Mouse (Mus musculus) T-helper 17 cell (primary cell): ENCODE measurements around the gene Dnase1l3.

Experiments
- in situ Hi-C, 2 experiments: fragments of 300-600 bp; cut with MboI, MseI; formaldehyde crosslinking; loops; 1 replicate in 1 of 2; 2 replicates in 1 of 2; pipeline ENCODE4 v1.15.1; 2025; ENCODE audit warnings: high pct_unique_total_duplicates in 2 of 2

Gene Dnase1l3

GRCm38 (mm10) chr14:7986913-7987312, 7.5 kb downstream of the Dnase1l3 start:
- in situ Hi-C loops = no loop called here

- in situ Hi-C loops = no loop called here
Observed at GRCm38 (mm10) chr14:7981226-7981625, 13.1 kb downstream of the Dnase1l3 start.

- in situ Hi-C loops = loop anchor here in 1 of 2 experiments (10.0 kb wide), 1 partner anchor 1897 kb away; no protein-coding TSS in a partner anchor
Observed at GRCm38 (mm10) chr14:7978183-7978582, 16.2 kb downstream of the Dnase1l3 start.

- in situ Hi-C loops = loop anchor here in 1 of 2 experiments (10.0 kb wide), 1 partner anchor 1897 kb away; no protein-coding TSS in a partner anchor
Observed at GRCm38 (mm10) chr14:7977471-7977870, 16.9 kb downstream of the Dnase1l3 start.

- in situ Hi-C loops = loop anchor here in 1 of 2 experiments (10.0 kb wide), 1 partner anchor 1900 kb away; no protein-coding TSS in a partner anchor
Observed at GRCm38 (mm10) chr14:7975177-7975576, 19.2 kb downstream of the Dnase1l3 start.

GRCm38 (mm10) chr14:7974643-7975042, 19.7 kb downstream of the Dnase1l3 start:
- in situ Hi-C loops = loop anchor here in 1 of 2 experiments (5.0 to 10.0 kb wide), 2 partner anchors 178 to 1900 kb away; no protein-coding TSS in a partner anchor

GRCm38 (mm10) chr14:7971889-7972493, 22.4 kb downstream of the Dnase1l3 start:
- in situ Hi-C loops = loop anchor here in 1 of 2 experiments (5.0 to 10.0 kb wide), 2 partner anchors 180 to 1903 kb away; no protein-coding TSS in a partner anchor

GRCm38 (mm10) chr14:7964219-7964889, 30.0 kb downstream of the Dnase1l3 start:
- in situ Hi-C loops = loop anchor here (5.0 to 10.0 kb wide), 5 partner anchors 33 to 390 kb away; partner anchors contain the start of gene Flnb (in 1 of the 2)

- in situ Hi-C loops = loop anchor here (5.0 to 10.0 kb wide), 5 partner anchors 34 to 392 kb away; partner anchors contain the start of gene Flnb (in 1 of the 2)
Observed at GRCm38 (mm10) chr14:7963160-7963559, 31.2 kb downstream of the Dnase1l3 start.

GRCm38 (mm10) chr14:7962626-7963025, 31.7 kb downstream of the Dnase1l3 start:
- in situ Hi-C loops = loop anchor here (5.0 to 10.0 kb wide), 5 partner anchors 35 to 392 kb away; partner anchors contain the start of gene Flnb (in 1 of the 2)

GRCm38 (mm10) chr14:7961714-7962113, 32.7 kb downstream of the Dnase1l3 start:
- in situ Hi-C loops = loop anchor here (5.0 to 10.0 kb wide), 5 partner anchors 36 to 393 kb away; partner anchors contain the start of gene Flnb (in 1 of the 2)

- in situ Hi-C loops = loop anchor here (5.0 to 10.0 kb wide), 5 partner anchors 37 to 394 kb away; partner anchors contain the start of gene Flnb (in 1 of the 2)
Observed at GRCm38 (mm10) chr14:7960616-7961015, 33.8 kb downstream of the Dnase1l3 start.

- in situ Hi-C loops = no loop called here
Observed at GRCm38 (mm10) chr14:7957049-7957448, 37.3 kb downstream of the Dnase1l3 start, which contains the start of gene Gm45521. Gm45521 (plus strand) TSS chr14:7957288.

GRCm38 (mm10) chr14:7956427-7956826, 37.9 kb downstream of the Dnase1l3 start:
- in situ Hi-C loops = no loop called here

GRCm38 (mm10) chr14:7954071-7954471, 40.3 kb downstream of the Dnase1l3 start:
- in situ Hi-C loops = no loop called here

GRCm38 (mm10) chr14:7952610-7953254, 41.6 kb downstream of the Dnase1l3 start:
- in situ Hi-C loops = no loop called here

- in situ Hi-C loops = no loop called here
Observed at GRCm38 (mm10) chr14:7951234-7951633, 43.1 kb downstream of the Dnase1l3 start.

GRCm38 (mm10) chr14:7945261-7945660, 49.1 kb downstream of the Dnase1l3 start:
- in situ Hi-C loops = no loop called here

- in situ Hi-C loops = loop anchor here in 1 of 2 experiments (5.0 kb wide), 1 partner anchor 127 kb away; the partner anchor contains the start of gene Flnb
Observed at GRCm38 (mm10) chr14:7944349-7945039, 49.9 kb downstream of the Dnase1l3 start.

- in situ Hi-C loops = loop anchor here in 1 of 2 experiments (5.0 kb wide), 1 partner anchor 126 kb away; the partner anchor contains the start of gene Flnb
Observed at GRCm38 (mm10) chr14:7943801-7944135, 50.6 kb downstream of the Dnase1l3 start.
